Mouse (Mus musculus) frontal cortex, postnatal 25 days (tissue): ENCODE results near the gene Fxyd3.

Experiments
- DNase-seq, 2 experiments: peaks; one replicate each; pipeline ENCODE4 v3.0.0; 2022; ENCODE audit warnings: low spot score in 2 of 2

The Fxyd3 gene

GRCm38 (mm10) chr7:31049846-31050281, 26.6 kb downstream of the Fxyd3 start:
- DNase-seq = peak in 1 of 2 experiments; percentile 37

GRCm38 (mm10) chr7:31049135-31049845, 27.2 kb downstream of the Fxyd3 start:
- DNase-seq = peak; percentile 42 to 58

- no peak for DNase-seq
These were observed 34.0 kb downstream of the Fxyd3 start, which contains the start of gene Fxyd5 for GRCm38 (mm10) chr7:31042431-31042910. Gene Fxyd5, minus strand, starts transcription at chr7:31042481.

- DNase-seq = no peak
These were observed 34.7 kb downstream of the Fxyd3 start for GRCm38 (mm10) chr7:31041662-31042315.

GRCm38 (mm10) chr7:31041023-31041407, 35.5 kb downstream of the Fxyd3 start:
- DNase-seq = no peak

- no peak for DNase-seq
These were observed 36.1 kb downstream of the Fxyd3 start for GRCm38 (mm10) chr7:31040281-31041022.

- DNase-seq = no peak
These were observed 37.5 kb downstream of the Fxyd3 start for GRCm38 (mm10) chr7:31039011-31039410.

- DNase-seq = no peak
These were observed 38.8 kb downstream of the Fxyd3 start for GRCm38 (mm10) chr7:31037675-31038074.

GRCm38 (mm10) chr7:31036917-31037316, 39.6 kb downstream of the Fxyd3 start:
- DNase-seq = no peak

- no peak for DNase-seq
These were observed 41.2 kb downstream of the Fxyd3 start for GRCm38 (mm10) chr7:31035291-31035690.

- DNase-seq = no peak
These were observed 41.7 kb downstream of the Fxyd3 start for GRCm38 (mm10) chr7:31034789-31035188.

GRCm38 (mm10) chr7:31033409-31034165, 42.9 kb downstream of the Fxyd3 start:
- no peak for DNase-seq

GRCm38 (mm10) chr7:31031731-31032130, 44.8 kb downstream of the Fxyd3 start:
- no peak for DNase-seq

GRCm38 (mm10) chr7:31030717-31031116, 45.8 kb downstream of the Fxyd3 start:
- no peak for DNase-seq

GRCm38 (mm10) chr7:31028609-31029008, 47.9 kb downstream of the Fxyd3 start:
- DNase-seq = no peak
